Mouse (Mus musculus) hindbrain, embryonic 11.5 days (tissue): Measurements from ENCODE around the gene Psmb7. TPM values are rescaled to one million over a fixed set of nuclear protein-coding genes. Genes with fewer than 3 reads are reported as not detected.

ENCODE experiments used
- ATAC-seq: fragments of 200-750 bp; cut with Nextera tagmentation; 2 replicates; pipeline ENCODE4 v1.8.0; 2017; ENCODE audit warnings: mild to moderate bottlenecking, moderate TSS enrichment, moderate library complexity; ENCODE audit not compliant: low FRiP score
- DNase-seq: peaks from one replicate; pipeline ENCODE4 v3.0.0-alpha.2; 2015; ENCODE audit warnings: low spot score
- H3K27ac ChIP-seq: fragments of 300-500 bp; sonication (generic); 2 replicates; pipeline ENCODE4 v1.5.1; 2014; ENCODE audit warnings: mild to moderate bottlenecking, low read depth, low read length
- H3K27me3 ChIP-seq: fragments of 300-500 bp; sonication (generic); 2 replicates; pipeline ENCODE4 v1.6.1; 2014; ENCODE audit warnings: mild to moderate bottlenecking, low read length, moderate library complexity, mixed read lengths; ENCODE audit not compliant: control insufficient read depth, insufficient read depth
- H3K36me3 ChIP-seq: fragments of 300-500 bp; sonication (generic); 2 replicates; pipeline ENCODE4 v1.6.1; 2014; ENCODE audit warnings: mild to moderate bottlenecking, low read length, moderate library complexity, mixed read lengths; ENCODE audit not compliant: control insufficient read depth, insufficient read depth
- H3K4me1 ChIP-seq: fragments of 300-500 bp; sonication (generic); replicated peaks from 2 replicates; pipeline ENCODE4 v1.6.1; 2014; ENCODE audit warnings: low read length, mixed read lengths; ENCODE audit not compliant: control insufficient read depth, insufficient read depth
- H3K4me2 ChIP-seq: fragments of 300-500 bp; sonication (generic); replicated peaks from 2 replicates; pipeline ENCODE4 v1.6.1; 2014; ENCODE audit warnings: mild to moderate bottlenecking, low read depth, low read length
- H3K4me3 ChIP-seq: fragments of 300-500 bp; sonication (generic); 2 replicates; pipeline ENCODE4 v1.5.1; 2014; ENCODE audit warnings: low read depth, low read length
- H3K9ac ChIP-seq: fragments of 300-500 bp; sonication (generic); 2 replicates; pipeline ENCODE4 v1.6.1; 2014; ENCODE audit warnings: low read depth, low read length
- H3K9me3 ChIP-seq: fragments of 300-500 bp; sonication (generic); 2 replicates; pipeline ENCODE4 v1.6.1; 2016; ENCODE audit warnings: low read length; ENCODE audit not compliant: control insufficient read depth
- WGBS: fragments of 180-500 bp; shearing (Covaris S2); extraction: QIAGEN DNeasy Blood & Tissue Kit; methylation state at CpG from one replicate; pipeline ENCODE4 v1.1.7; 2014; 5-methylcytosine and 5-hydroxymethylcytosine counted together
- polyA plus RNA-seq: library from polyadenylated mRNA; unstranded; fragments of >200 nt; fragmentation: Nextera tagmentation; extraction: Ambion mirVana; gene quantifications from 2 replicates; pipeline ENCODE4 v1.2.1, GENCODE M21; 2014

Psmb7 gene
- polyA plus RNA-seq, 1 experiment from 2014 or later, result 355 TPM

DNA sequence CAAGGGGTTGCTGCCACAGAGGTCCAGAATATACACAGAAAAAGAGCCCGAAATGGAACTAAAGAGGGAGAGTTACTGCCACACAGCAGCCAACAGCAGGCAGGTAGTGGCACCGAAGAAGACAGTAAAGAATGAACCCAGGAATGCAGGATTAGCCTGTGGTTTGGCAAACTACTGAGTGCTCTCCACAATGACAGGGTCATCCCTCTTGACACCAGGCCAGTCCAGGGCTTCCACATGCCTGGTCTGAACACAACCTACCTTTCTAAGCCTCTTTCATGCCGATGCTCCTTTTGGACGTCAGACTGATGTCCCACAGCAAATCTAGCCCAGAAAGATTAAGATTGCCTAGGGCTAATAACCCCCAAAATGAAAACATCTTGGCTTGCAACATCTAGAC is 15.1 kb downstream of the Psmb7 start:
- 93% methylated on average over 4 of the region's 4 CpGs for WGBS
- H3K4me2 ChIP-seq, result no peak overlapping the region
- H3K9ac ChIP-seq, result no peak overlapping the region
- H3K9me3 ChIP-seq, result no peaks in the 10 kb centered on the region
- no peak overlapping the region for H3K4me3 ChIP-seq
- no peaks in the 10 kb centered on the region for H3K4me1 ChIP-seq
- H3K36me3 ChIP-seq, result 0 out of 2 replicates have a peak, but pooled peaks cover 7% of the 10 kb centered on the region
- ATAC-seq (no peak), DNase-seq (no peak)
- H3K27me3 ChIP-seq, result no peaks in the 10 kb centered on the region
- no peak overlapping the region for H3K27ac ChIP-seq

DNA sequence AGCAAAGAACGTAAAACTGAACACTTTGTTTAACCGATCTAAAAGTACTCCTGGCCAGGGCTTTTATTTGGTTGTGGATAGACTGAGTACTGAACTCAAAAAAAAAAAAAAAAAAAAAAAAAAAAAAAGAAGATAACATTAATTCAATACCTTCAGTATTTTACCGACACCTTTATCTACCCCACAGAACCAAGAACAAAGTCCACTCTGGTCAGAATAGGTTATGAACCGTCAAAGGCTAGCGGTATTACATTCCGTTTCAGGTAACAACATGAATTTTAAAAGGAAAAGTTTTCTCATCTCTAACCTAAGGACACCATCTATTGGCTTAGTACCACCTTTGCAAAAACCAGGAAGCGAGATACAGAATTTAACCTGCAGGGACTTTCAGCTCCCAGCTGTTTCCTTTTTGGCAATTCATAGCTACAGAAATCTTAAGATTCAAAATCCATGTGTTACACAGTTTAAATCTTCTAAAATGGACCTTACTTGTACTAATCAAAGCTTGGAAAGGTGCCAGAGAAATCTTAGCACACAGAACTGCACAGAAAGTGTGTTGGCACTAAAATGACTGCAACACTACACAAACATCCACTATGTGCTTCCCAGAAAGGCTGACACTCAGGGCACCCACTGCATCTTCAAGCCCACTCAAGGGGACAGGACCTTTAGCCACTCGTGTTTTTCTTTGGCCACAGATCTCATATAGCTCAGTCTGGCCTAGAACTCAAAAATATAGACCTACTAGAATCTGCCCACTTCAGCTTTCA is 19.9 kb downstream of the Psmb7 start:
- Histone ChIP-seq H3K4me2 (no peak overlapping the region), H3K36me3 (0 out of 2 replicates have a peak, but pooled peaks cover 4% of the 10 kb centered on the region), H3K9ac (no peak overlapping the region), H3K4me3 (no peak overlapping the region), H3K27ac (no peak overlapping the region), H3K9me3 (no peaks in the 10 kb centered on the region), H3K27me3 (no peaks in the 10 kb centered on the region), H3K4me1 (no peaks in the 10 kb centered on the region)
- DNase-seq (no peak), ATAC-seq (no peak)
- 95% methylated on average over 8 of the region's 8 CpGs for WGBS

- Histone ChIP-seq H3K4me2 (no peak overlapping the region), H3K9me3 (no peaks in the 10 kb centered on the region), H3K9ac (no peak overlapping the region), H3K27me3 (no peaks in the 10 kb centered on the region), H3K36me3 (0 out of 2 replicates have a peak, but pooled peaks cover 4% of the 10 kb centered on the region), H3K4me1 (no peaks in the 10 kb centered on the region), H3K4me3 (no peak overlapping the region), H3K27ac (no peak overlapping the region)
- DNase-seq, result no peak
- 92% methylated on average over 3 of the region's 3 CpGs for WGBS
- ATAC-seq, result no peak
Observed at GRCm38 (mm10) chr2:38623411-38623810, 20.5 kb downstream of the Psmb7 start.

GRCm38 (mm10) chr2:38621610-38622021 is 22.3 kb downstream of the Psmb7 start:
- Histone ChIP-seq H3K9me3 (no peaks in the 10 kb centered on the region), H3K9ac (no peak overlapping the region), H3K27me3 (no peaks in the 10 kb centered on the region), H3K36me3 (0 out of 2 replicates have a peak, but pooled peaks cover 4% of the 10 kb centered on the region), H3K27ac (peak overlapping the region; percentile 79), H3K4me3 (no peak overlapping the region), H3K4me1 (no peaks in the 10 kb centered on the region), H3K4me2 (no peak overlapping the region)
- DNase-seq (peak; percentile 66), ATAC-seq (peak; percentile 90)
- 46% methylated on average over 6 of the region's 6 CpGs for WGBS

DNA sequence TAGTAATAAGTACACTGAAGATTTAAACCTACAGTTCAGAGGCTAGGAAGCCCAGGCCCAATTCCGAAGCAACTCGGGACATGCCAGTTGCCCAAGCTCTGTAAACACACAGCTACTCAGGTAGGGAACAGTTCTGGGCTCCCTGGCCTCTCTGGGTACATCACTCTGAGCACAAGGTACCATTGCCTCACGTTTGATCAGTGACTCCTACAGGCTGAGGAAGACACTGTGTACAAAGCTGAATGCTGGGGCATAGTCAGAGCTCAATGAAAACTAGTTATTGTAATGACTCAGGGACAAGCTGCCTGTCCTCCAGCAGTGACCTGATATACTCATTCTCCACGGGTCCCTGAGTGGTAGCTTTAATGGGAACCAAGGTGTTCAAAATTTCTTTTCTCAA is 22.8 kb downstream of the Psmb7 start:
- Histone ChIP-seq H3K27me3 (no peaks in the 10 kb centered on the region), H3K4me3 (no peak overlapping the region), H3K9ac (no peak overlapping the region), H3K4me2 (no peak overlapping the region), H3K36me3 (no peaks in the 10 kb centered on the region), H3K27ac (no peak overlapping the region), H3K4me1 (no peaks in the 10 kb centered on the region; the same call in 1 of the 2 replicates), H3K9me3 (no peaks in the 10 kb centered on the region)
- ATAC-seq (peak; percentile 23; the same call in 1 of the 2 replicates), DNase-seq (no peak)
- 85% methylated on average over 4 of the region's 4 CpGs for WGBS

- Histone ChIP-seq H3K4me1 (peaks cover 4% of the 10 kb centered on the region; the same call in 1 of the 2 replicates), H3K27ac (no peak overlapping the region), H3K36me3 (no peaks in the 10 kb centered on the region), H3K4me3 (no peak overlapping the region), H3K27me3 (no peaks in the 10 kb centered on the region), H3K4me2 (no peak overlapping the region), H3K9ac (no peak overlapping the region), H3K9me3 (no peaks in the 10 kb centered on the region)
- no peak for DNase-seq
- WGBS, result 94% methylated on average over 4 of the region's 4 CpGs
- ATAC-seq, result no peak
Observed at GRCm38 (mm10) chr2:38619777-38620176, 24.1 kb downstream of the Psmb7 start.

GRCm38 (mm10) chr2:38616956-38617872 is 26.7 kb downstream of the Psmb7 start:
- peaks cover 4% of the 10 kb centered on the region; the same call in 1 of the 2 replicates for H3K4me1 ChIP-seq

DNA sequence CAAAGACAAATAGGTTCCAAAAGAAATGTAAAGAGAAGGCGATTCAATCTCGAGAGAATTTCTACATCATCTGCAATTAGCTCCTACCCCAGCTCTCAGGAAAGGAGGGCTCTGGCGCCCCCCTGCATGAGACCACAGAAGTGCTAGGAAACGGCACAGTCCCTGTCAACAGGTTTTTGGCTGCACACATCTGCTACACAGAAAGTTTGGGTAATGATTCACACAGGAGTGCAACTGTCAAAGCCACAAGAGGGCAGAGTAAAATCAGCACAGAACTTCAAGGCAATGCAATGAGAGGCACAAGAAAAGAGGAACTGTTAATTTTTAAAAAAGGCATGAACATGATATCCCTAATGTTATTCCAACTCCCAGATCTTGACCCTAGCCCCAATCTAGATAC is 27.8 kb downstream of the Psmb7 start:
- WGBS, result 63% methylated on average over 4 of the region's 4 CpGs
- no peak for ATAC-seq

More at GRCm38 (mm10) chr2:38616956-38617872, 26.7 kb downstream of the Psmb7 start:
- DNase-seq, result no peak
- no peak overlapping the region for H3K9ac ChIP-seq
- H3K27ac ChIP-seq, result no peak overlapping the region
- H3K36me3 ChIP-seq, result no peaks in the 10 kb centered on the region
- ATAC-seq, result no peak
- H3K4me3 ChIP-seq, result no peak overlapping the region
- WGBS, result 92% methylated on average over 5 of the region's 5 CpGs
- H3K9me3 ChIP-seq, result no peaks in the 10 kb centered on the region
- no peaks in the 10 kb centered on the region for H3K27me3 ChIP-seq
- no peak overlapping the region for H3K4me2 ChIP-seq

More for the DNA sequence above, 27.8 kb downstream of the Psmb7 start:
- no peaks in the 10 kb centered on the region for H3K9me3 ChIP-seq
- no peak overlapping the region for H3K4me2 ChIP-seq
- peaks cover 4% of the 10 kb centered on the region; the same call in 1 of the 2 replicates for H3K4me1 ChIP-seq
- no peaks in the 10 kb centered on the region for H3K36me3 ChIP-seq
- no peak overlapping the region for H3K27ac ChIP-seq
- DNase-seq, result no peak
- H3K27me3 ChIP-seq, result no peaks in the 10 kb centered on the region
- no peak overlapping the region for H3K4me3 ChIP-seq
- H3K9ac ChIP-seq, result no peak overlapping the region
